In the genomic region with DNA sequence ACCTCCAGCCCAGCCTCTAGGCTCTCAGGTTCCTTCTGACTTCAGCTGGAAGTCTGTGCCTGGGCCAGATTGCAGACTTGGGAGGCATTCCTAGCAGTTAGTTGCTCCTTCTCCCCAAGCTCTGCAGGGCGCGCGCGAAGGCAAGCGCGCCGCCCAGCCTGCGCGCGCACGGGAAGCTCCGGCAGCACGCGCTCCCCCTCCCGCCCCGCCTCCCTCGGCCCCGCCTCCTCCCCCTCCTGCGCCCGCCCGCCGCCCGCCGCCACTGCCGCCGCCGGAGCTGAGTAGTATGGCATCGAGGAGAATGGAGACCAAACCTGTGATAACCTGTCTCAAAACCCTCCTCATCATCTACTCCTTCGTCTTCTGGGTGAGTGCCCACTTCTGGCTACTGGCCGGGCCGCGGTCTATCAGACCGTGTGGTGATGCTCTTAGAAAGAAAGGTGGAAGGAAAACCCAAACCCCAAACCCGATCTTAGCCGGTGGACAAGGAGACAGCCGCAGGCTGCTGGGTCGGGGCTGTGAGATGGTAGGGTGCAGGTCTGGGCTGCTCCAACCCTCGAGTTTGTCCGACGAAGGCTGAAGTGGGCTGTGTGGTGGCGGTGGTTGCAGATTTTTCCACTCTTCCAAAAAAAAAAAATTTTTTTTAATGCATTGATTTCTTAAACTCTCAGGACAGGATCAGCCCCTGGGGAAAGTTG, we compare ENCODE assay signal across 8 mouse cellular contexts. TPM values are rescaled to one million over a fixed set of nuclear protein-coding genes. Genes with fewer than 3 reads are reported as not detected.
A peak's percentile ranks its signal among the peaks of the same experiment; 100 is the strongest.
DNase-seq lines count a peak whose midpoint lies in the region; ATAC-seq and TF ChIP-seq lines count a peak whose summit lies in the region.

A gene (plus strand): TSS at position 287 of the 698 bp plus-strand sequence.

- peaks cover 12% of the 10 kb centered on the region for H3K27me3 ChIP-seq in Patski
- no peaks in the 10 kb centered on the region for H3K27me3 ChIP-seq in lung, embryonic 15.5 days

- no peaks in the 10 kb centered on the region for H3K9me3 ChIP-seq in lung, embryonic 15.5 days

- TF ChIP-seq CTCF in Patski (IDR thresholded peaks at IDR 0.05) = no peak

- CTCF ChIA-PET in Patski (lab: Charles Lee) = no interaction called here

- DNase-seq in Patski (ENCODE audit: low read depth, low spot score) = no peak
- DNase-seq in cerebellum, postnatal 10 days = peak; percentile 82 to 86
- DNase-seq in frontal cortex, postnatal 14 days (ENCODE audit: low spot score in 2 of 2) = peak; percentile 18 to 35
- peak in 1 of 2 experiments; percentile 21 for DNase-seq in layer of hippocampus, adult 8-10 months (ENCODE audit: low spot score in 2 of 2)
- DNase-seq in ovary, postnatal 10 days (ENCODE audit: low spot score) = peak; percentile 9
- DNase-seq in urinary bladder, adult 2 months (ENCODE audit: low spot score) = peak; percentile 29

- ATAC-seq in Patski = peak; percentile 68
- peak; percentile 39 to 46; a peak in 3 of 4 replicates for ATAC-seq in hematopoietic stem cell, adult 5-6 weeks (replicated peaks in 1 of 2; ENCODE audit: insufficient read depth in 1 of 2, low FRiP score in 2 of 2, low TSS enrichment in 1 of 2, low read depth in 1 of 2, poor library complexity in 2 of 2, severe bottlenecking in 2 of 2)
- ATAC-seq in lung, embryonic 15.5 days (ENCODE audit: borderline replicate concordance, extremely low read depth, low FRiP score, low TSS enrichment) = peak; percentile 80

- peak within 1 kb of the TSS; percentile 65 for H3K4me2 ChIP-seq in lung, embryonic 15.5 days

- peak within 1 kb of the TSS; percentile 49 for H3K9ac ChIP-seq in lung, embryonic 15.5 days

- POLR2A ChIA-PET in Patski (lab: Charles Lee) = interaction anchor here (0.6 kb wide), 1 partner anchor 689 kb away, joined by 3 read pairs; no protein-coding TSS in a partner anchor

- H3K4me1 ChIP-seq in lung, embryonic 15.5 days = no peaks in the 10 kb centered on the region

- H3K36me3 ChIP-seq in lung, embryonic 15.5 days = no peaks in the 10 kb centered on the region

- in situ Hi-C loops in Patski (cut with MboI; ENCODE audit: low pct_unique_long_range_greater_than_20kb) = no loop called here

- peak within 1 kb of the TSS; percentile 19; the same call in 1 of the 2 replicates for H3K27ac ChIP-seq in lung, embryonic 15.5 days

- 20% methylated on average over 33 of the region's 41 CpGs for WGBS in lung, embryonic 15.5 days

- peak within 1 kb of the TSS; percentile 55 for H3K4me3 ChIP-seq in lung, embryonic 15.5 days

RNA-seq across cellular contexts. Expression of the gene that starts here (rescaled TPM):
- 46.2 TPM for polyA plus RNA-seq in Patski (2021)
- 0.19 TPM in 1 of 2 replicates, not detected in the other for total RNA-seq in hematopoietic stem cell, adult 5-6 weeks (2017)
- total RNA-seq in layer of hippocampus, adult 8-10 months (2022) = 1,000 to 10,000 TPM in 3 of 4 experiments, 100 to 1,000 TPM in 1; 952 to 1,125 (median 1,046) TPM
- 93.4 and 103 TPM in 2 replicates for polyA plus RNA-seq in lung, embryonic 15.5 days (2015; fragmentation: Nextera tagmentation; extraction: Ambion mirVana)
- polyA plus RNA-seq in urinary bladder, adult 2 months (2012; rRNA removed) = 93.6 and 109 TPM in 2 replicates

Comparison
In these comparisons a context has a peak if more than half of its experiments do, and no peak if none do; other contexts are left out.
1. RNA of the gene that starts here (total RNA-seq): 952 to 1,125 TPM in layer of hippocampus, adult 8-10 months; 0.19 TPM in hematopoietic stem cell, adult 5-6 weeks; every median in the first group is over 100 times any median in the second.
2. Peak in ATAC-seq in hematopoietic stem cell, adult 5-6 weeks; RNA of the gene not detected or under 1 TPM.
3. Peak in every context shown above with its lines, with median percentiles within 50 percentile points of each other: ATAC-seq.